Mouse (Mus musculus) yolk sac, embryonic 10.5 days (tissue): ENCODE data around the gene Igf2bp3.

ENCODE experiments used
- DNase-seq: peaks from one replicate; pipeline ENCODE4 v3.0.0-alpha.2; 2017; ENCODE audit warnings: low spot score

Gene Igf2bp3

DNA sequence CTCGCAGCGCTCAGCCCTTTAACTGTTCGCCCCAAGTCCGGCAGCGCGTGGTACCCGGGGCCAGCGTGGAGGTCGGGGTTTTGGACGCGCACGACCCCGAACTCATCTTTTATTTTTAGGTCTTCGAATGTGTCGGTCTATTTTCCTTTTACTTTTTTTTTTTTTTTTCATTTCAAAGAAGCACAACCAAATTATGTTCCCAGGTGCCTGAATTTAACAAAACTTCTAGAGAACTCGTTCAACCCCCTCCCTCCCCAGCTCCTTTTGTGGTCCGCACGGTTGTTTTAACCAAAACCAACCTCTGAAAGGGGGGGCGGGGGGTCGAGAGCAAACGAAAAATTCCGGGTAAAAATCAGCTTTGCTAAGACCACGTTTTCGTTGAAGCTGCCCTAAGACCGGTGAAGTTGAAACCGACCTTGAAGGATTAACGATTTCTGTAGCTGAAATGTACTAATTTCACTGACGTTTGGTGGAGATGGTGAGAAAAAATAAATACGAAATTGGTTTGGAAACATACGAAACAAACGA lies 3.6 kb upstream of the Igf2bp3 start:
- DNase-seq = no peak

- peak; percentile 99 for DNase-seq
These were observed 3.0 kb upstream of the Igf2bp3 start for GRCm38 (mm10) chr6:49217581-49218274.

GRCm38 (mm10) chr6:49216811-49217542 lies 2.2 kb upstream of the Igf2bp3 start:
- no peak for DNase-seq

DNA sequence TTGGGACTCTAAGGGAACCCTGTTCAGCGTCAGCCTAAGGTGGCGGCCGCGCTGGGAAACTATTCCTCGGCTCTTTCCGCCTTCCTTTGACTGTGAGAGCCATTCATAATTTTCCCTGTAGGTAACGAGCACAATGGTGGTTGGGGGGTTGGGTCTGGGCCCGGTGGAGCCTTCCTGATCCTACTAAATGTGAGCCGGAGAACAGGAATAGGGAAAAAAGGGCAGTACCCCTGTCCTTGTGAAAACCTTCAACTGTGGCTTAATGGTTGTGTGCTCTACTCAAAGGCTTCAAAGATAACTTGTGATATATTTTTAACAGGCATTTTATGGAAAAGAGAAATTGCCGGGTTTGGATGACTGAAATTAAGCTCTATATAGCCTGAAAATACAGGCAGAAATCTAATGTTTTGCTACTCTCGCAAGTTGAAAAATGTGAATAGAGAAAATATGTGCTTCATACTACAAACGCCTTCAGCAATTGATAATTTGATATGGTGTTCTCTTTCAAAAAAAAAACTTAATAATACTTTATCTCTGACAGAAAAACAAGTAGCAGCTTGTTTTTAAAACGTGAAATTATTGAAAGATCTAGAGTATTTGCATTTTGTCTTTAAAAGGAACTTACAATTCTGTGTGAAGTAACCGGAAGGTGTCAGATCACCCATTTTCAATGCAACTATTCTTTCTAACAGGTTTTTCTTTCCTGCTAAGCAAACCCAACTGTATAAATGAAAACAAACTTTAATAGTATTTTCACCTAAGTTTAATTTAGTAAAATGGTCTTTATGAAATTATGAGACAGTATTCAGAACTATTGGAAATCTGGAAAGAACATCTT lies 1.2 kb upstream of the Igf2bp3 start:
- no peak for DNase-seq

- peak; percentile 91 for DNase-seq
These were observed 450 bp downstream of the Igf2bp3 start for GRCm38 (mm10) chr6:49214086-49214927.

DNA sequence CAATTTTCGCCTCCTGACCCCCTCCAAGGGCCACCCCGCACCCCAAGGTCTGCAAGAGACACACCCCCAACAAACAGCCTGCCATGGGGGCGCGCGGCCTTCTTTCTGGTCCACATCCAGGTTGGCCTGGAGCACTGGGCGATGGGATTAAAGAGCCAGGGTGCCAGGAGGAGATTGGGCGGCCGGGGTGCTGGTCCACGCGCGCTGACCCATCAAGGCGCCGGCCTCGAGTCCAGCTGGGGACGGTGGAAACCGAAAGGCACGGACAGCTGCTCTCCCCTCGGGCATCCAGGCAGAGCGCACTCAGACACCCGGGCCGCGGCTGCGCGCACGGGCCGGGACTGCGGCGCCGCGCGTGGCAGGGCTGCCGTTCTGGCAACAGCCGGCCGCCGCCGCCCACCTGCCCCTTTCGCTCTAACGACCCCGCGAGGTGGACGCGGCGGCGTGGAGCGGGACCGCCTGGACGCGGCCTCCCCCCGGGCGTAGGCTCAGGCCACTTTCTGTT lies 1.1 kb downstream of the Igf2bp3 start:
- DNase-seq = peak; percentile 69

- DNase-seq = no peak
These were observed 1.7 kb downstream of the Igf2bp3 start for GRCm38 (mm10) chr6:49212931-49213580.

GRCm38 (mm10) chr6:49212141-49212540 lies 2.6 kb downstream of the Igf2bp3 start:
- no peak for DNase-seq

GRCm38 (mm10) chr6:49211596-49211995 lies 3.2 kb downstream of the Igf2bp3 start:
- DNase-seq = no peak

GRCm38 (mm10) chr6:49209881-49210854 lies 4.6 kb downstream of the Igf2bp3 start:
- DNase-seq = peak; percentile 90

GRCm38 (mm10) chr6:49208935-49209334 lies 5.8 kb downstream of the Igf2bp3 start:
- DNase-seq = no peak

DNA sequence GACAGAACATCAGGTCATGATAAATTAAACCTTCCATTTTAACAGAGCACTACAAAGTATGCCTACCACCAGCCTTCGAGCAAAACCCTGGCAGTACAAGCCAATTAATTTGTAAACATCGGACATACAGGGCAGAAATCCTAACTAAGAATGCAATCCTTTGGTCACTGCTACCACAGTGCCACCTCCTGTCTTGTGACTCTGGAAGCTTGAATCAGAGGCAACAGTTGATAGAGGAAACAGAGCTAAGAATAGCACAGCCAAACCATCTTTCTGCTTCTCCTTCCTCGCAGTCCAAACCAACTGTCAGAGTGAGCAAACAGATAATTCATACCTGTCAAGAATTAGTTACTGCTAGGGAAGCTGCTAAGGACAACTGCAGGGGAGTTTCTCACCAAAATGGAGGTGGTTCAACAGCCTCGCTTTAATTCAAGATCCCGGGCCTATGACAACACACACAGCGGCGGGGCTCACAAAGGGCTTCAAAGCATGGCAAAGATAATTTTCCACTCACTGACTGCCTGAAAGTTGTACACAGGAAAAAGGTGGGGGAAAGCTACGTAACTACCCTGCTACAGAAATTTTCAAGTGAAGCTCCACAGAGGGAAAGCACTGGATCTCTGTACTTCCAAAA lies 6.3 kb downstream of the Igf2bp3 start:
- DNase-seq = no peak

DNA sequence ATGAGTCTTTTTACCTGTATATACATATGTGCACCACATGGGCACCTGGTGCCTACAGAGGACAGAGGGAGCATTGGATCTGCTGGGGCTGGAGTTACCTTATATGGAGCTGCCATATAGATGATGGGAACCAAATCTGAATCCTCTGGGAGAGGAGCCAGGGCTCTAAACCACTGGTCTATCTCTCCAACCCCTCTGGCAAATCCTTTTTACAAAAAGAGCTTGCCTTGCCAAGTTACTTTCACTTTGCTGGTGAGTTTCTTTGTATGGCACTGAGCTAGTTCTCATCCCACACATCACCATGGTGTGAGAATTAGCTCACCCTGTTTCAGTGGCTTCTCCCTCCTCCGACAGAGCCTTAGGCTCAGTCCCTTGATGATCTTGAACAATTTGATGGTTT lies 8.3 kb downstream of the Igf2bp3 start:
- no peak for DNase-seq

DNA sequence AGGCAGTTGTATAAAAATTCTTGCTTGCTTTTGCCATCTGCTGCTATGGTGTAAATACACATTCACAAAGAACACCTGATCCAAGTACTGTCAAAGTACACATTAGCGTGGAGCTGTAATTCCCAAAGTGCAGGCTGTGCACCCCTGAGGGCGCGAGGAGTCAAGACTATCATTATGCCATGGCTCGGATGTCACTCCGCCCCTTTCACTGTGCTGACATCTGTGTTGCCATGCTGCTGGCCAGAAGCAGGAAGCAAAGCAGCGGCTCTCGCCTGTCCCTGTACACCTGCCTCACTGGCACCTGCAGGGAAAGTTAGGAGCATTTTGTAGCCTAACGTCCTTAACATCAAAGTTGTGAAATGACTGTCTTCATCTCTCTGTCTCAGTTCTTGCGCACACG lies 19.6 kb downstream of the Igf2bp3 start:
- DNase-seq = no peak

GRCm38 (mm10) chr6:49194536-49194935 lies 20.2 kb downstream of the Igf2bp3 start:
- no peak for DNase-seq

GRCm38 (mm10) chr6:49189363-49189762 lies 25.4 kb downstream of the Igf2bp3 start:
- no peak for DNase-seq

DNA sequence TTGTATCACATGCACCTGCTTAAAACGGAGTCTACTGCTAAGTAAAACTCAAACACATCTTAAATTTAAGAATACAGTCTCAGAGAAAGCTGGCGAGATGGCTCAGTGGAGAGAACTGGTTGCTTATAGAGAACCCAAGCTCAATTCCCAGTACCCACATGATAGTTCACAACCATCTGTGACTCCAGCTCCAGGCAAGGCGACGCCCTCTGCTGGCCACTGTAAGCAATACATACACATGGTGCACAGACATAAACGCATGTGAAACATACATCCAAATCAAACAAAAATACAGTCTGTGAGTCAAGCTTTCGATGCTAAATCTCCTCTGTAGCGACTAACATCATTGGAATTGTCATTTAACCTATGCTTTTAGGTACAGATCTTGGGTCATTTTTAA lies 27.5 kb downstream of the Igf2bp3 start:
- no peak for DNase-seq

GRCm38 (mm10) chr6:49176018-49176417 lies 38.7 kb downstream of the Igf2bp3 start:
- DNase-seq = no peak

- no peak for DNase-seq
These were observed 40.1 kb downstream of the Igf2bp3 start for GRCm38 (mm10) chr6:49174616-49175015.
